Mouse (Mus musculus): ENCODE measurements around the gene Kcnk1. TPM values are rescaled to one million over a fixed set of nuclear protein-coding genes. Genes with fewer than 3 reads are reported as not detected.

Gene Kcnk1
- polyA plus RNA-seq, 2 experiments from 2014 or later, result not detected

DNA sequence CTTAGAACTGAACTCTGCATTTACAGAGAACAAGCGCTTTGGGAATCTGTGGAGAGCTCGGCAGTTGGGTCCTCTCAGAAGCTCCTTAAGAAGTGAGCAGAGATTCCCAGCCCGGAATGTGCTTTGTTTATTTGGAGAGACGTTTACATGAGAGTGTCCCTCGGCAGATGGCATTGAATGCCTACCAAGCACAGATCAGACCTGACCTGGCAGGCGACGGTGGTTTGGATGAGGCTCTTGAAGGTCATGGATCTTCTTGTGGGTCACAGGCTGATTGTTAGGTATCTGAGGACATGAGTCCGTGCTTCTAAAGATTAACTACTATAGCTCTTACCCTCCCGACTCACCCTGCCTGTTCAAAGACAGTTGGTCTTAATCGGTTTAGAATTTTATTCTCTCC is 67.9 kb downstream of the Kcnk1 start:
- ATAC-seq, result no peak

DNA sequence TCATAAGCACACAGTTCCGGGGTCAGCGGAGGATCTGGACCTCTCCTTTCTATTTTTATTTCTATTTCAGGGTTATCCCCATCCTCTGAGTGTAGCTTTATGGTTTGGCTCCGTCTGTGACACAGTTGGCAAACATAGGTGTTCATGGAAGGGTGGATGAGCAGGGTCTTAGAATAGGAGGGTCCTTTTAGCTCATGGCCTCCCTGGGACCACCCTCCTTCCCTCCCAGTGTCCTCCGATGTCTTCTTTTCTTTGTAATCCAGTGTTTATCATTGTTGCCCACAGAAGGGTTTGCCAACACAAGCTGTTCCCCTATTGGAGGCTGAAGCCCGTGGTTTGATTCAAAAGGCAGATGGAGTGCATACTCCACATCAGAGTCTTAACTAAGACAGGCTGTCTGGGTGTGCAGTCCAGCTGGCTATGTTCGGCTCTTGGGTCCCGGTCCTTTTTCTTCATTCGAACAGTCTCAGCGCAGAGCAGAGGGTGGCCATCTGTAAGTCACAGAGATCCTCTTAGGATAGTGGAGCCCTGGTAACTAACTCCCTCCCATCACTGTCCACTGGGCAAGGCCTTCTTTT is 69.0 kb downstream of the Kcnk1 start:
- no peak for ATAC-seq

DNA sequence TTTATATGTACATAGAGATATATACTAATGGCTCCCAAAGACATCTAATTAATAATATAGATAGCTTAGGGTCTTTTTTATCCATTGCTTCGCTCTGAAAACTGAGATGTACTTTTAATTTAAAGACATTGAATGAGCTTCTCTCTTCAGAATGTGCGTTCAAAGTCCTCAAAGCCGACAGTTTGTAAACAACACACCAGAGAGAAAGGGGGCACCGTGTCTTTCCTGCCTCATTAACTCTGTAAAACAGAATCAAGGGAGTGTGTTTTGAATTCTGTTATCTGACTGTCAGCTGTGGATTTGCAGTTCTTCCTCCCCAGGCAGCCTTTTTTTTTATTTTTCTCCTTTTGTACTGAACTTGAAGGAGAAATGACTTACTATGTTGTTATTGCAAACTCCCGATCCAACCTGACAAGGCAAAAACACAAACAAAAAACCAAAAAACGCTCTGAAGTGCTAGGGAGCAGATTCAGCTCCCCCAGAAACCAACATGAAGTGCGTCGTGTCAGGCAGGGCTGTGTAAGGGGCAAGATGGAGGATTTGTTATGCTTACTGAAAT is 69.7 kb downstream of the Kcnk1 start:
- no peak for ATAC-seq

DNA sequence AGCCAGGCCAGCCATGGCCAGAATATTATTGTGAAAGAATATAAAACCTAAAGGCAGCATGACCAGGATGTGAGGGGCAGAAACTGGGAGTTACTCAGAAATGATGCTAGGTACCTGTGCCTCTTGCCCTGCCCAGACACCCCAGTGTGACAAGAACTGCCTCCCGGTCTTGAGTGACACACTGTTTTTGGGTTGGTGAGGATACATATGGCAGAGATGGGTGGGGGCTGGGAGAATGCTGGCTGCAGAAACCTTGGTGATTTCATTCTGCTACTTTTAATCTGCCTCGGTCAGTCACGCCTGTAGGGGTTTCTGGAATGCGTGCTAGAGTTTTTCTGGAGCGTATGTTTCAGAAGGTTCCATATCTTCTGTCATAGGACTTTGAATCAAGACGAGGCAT is 72.3 kb downstream of the Kcnk1 start:
- no peak for ATAC-seq

DNA sequence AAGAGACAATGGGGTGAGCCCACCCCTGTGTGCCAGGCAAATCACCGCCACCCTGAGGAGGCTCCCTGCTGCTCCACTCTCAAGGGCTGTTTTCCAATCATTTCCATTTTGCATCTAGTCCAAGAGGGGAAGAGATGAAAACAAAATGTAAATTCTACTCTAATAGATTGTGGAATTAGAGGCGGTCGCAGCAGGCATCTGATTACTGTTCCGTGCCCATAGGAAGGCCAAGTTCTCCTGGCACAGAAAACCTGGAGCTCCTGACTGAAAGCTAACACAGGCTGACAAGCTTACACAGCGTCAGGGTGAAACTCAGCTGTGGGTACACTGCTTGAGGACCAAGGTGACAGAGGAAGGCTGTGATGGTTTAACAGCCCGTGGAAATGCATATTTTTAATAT is 73.2 kb downstream of the Kcnk1 start:
- no peak for ATAC-seq

DNA sequence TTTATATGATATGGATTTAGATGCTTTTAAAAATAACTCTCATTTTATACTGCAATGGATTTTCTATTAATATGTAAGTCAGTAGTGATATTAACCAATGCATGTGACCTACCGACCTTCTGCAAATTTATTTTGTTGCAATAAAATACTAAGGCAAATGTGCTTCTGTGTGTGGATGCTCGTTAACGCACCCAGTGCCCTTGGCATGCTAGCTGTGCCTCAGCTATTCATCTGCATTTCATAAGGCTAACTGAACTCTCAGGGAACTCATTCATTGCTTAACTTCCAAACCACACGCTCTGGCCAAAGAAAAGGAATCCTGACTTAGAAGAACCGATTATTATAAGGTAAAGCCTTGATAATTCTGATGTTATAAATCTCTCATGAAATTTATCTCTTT is 77.7 kb downstream of the Kcnk1 start:
- ATAC-seq, result no peak

DNA sequence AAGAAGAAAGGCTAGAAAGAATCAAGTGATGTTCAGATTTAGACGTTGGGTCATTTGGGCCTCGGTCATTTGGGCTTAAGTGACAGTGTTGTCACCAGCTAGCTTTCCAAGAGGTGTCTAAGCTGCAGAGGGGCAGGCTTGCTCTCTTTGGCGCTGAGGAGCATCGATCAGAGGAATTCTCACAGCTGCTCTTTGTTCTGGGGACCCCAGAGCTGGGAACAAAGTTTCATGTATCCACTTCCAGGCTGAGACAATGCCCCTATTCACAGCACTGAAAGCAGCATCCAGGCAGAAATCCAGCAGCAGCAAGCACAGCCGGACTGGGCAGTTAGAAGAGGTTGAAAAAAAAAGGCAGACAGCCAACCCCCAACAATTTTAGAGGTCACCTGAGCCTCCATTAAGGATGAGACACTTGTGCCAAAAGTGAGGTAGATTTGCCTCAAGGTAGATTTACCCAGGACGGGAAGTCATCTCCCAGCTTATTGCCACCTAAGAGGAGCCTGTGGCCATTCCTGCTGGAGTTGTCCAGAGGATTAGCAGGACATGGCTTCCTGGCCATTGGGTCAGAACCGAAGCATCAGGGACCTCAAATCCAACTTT is 78.3 kb downstream of the Kcnk1 start:
- ATAC-seq, result no peak

DNA sequence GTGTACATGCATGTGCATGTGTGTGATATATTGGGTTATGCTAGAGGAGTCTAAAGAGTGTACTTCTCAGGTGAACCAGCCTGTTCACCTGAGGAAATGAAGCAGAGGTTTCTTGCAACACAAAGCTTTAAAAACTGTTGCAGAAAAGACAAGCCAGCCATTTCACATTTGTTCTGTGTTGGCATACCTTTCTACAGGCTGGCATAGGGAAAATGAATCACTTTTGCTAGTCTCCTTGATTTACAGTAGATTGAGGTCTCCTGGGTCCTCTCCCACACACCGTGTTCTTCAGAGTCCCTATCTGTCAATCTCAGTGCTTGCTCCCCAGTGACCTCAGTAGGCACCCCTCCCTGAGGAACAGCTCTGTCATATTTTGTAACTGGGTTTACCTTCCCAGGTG is 79.1 kb downstream of the Kcnk1 start:
- ATAC-seq, result no peak

DNA sequence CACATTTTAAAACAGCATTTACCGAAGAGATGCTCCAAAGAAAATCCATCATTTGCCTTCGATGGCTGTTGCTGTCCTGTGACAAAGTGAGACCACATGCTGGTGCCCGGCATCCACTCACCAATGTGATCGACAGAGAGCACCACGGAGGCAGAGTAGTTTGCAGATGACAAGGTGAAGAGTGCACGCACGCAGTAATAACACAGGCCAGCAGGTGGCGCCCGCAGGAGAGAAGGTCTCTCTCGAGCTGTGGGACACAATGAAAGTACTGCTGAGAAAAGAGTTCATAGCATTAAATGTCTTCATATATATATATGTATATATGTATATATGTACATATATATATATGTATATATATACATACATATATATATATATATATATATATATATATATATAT is 80.4 kb downstream of the Kcnk1 start:
- no peak for ATAC-seq

Other genes starting within 250 kb of the Kcnk1 start
- gene Pcnx2, start 96.9 kb upstream of the Kcnk1 start, polyA plus RNA-seq (2017; shearing (Covaris generic)), result under 1 TPM; 0.13 to 0.22 TPM
- gene Map3k21, start 84.7 kb upstream of the Kcnk1 start, polyA plus RNA-seq (2017; shearing (Covaris generic)), result not detected

All from CD4-positive, CD25-positive, alpha-beta regulatory T cell, adult 4 months (primary cell).